Mouse (Mus musculus) midbrain, embryonic 16.5 days (tissue): Measurements from ENCODE around the gene Bbs12. TPM values are rescaled to one million over a fixed set of nuclear protein-coding genes. Genes with fewer than 3 reads are reported as not detected.
A peak's percentile ranks its signal among the peaks of the same experiment; 100 is the strongest.

Experiments
- ATAC-seq: fragments of 200-750 bp; cut with Nextera tagmentation; 2 replicates; pipeline ENCODE4 v1.8.0; 2017; ENCODE audit warnings: moderate TSS enrichment
- H3K27ac ChIP-seq: fragments of 300-500 bp; sonication (generic); 2 replicates; pipeline ENCODE4 v1.5.1; 2014; ENCODE audit warnings: mild to moderate bottlenecking, low read length, mixed read lengths
- H3K27me3 ChIP-seq: fragments of 300-500 bp; sonication (generic); 2 replicates; pipeline ENCODE4 v1.6.1; 2014; ENCODE audit warnings: low read depth, low read length, mixed read lengths; ENCODE audit not compliant: control insufficient read depth, insufficient read depth
- H3K36me3 ChIP-seq: fragments of 300-500 bp; sonication (generic); 2 replicates; pipeline ENCODE4 v1.6.1; 2014; ENCODE audit warnings: mild to moderate bottlenecking, low read length, moderate library complexity, mixed read lengths; ENCODE audit not compliant: control insufficient read depth, insufficient read depth
- H3K4me1 ChIP-seq: fragments of 300-500 bp; sonication (generic); 2 replicates; pipeline ENCODE4 v1.6.1; 2014; ENCODE audit warnings: mild to moderate bottlenecking, low read length, mixed read lengths; ENCODE audit not compliant: control insufficient read depth, insufficient read depth
- H3K4me2 ChIP-seq: fragments of 300-500 bp; sonication (generic); 2 replicates; pipeline ENCODE4 v1.6.1; 2014; ENCODE audit warnings: mild to moderate bottlenecking, low read length, mixed read lengths
- H3K4me3 ChIP-seq: fragments of 300-500 bp; sonication (generic); 2 replicates; pipeline ENCODE4 v1.5.1; 2014; ENCODE audit warnings: low read depth, mild to moderate bottlenecking, low read length, moderate library complexity, mixed read lengths
- H3K9ac ChIP-seq: fragments of 300-500 bp; sonication (generic); 2 replicates; pipeline ENCODE4 v1.6.1; 2014; ENCODE audit warnings: low read depth, low read length, mixed read lengths
- H3K9me3 ChIP-seq: fragments of 300-500 bp; sonication (generic); replicated peaks from 2 replicates; pipeline ENCODE4 v1.6.1; 2014; ENCODE audit warnings: mild to moderate bottlenecking, low read length, mixed read lengths; ENCODE audit not compliant: control insufficient read depth, poor library complexity, severe bottlenecking
- WGBS: fragments of 180-500 bp; shearing (Covaris S2); extraction: QIAGEN DNeasy Blood & Tissue Kit; methylation state at CpG from one replicate; pipeline ENCODE4 v1.1.7; 2014; 5-methylcytosine and 5-hydroxymethylcytosine counted together
- polyA plus RNA-seq: library from polyadenylated mRNA; unstranded; fragments of >200 nt; fragmentation: Nextera tagmentation; extraction: Ambion mirVana; gene quantifications from 2 replicates; pipeline ENCODE4 v1.2.1, GENCODE M21; 2015

The Bbs12 gene
- 4.1 and 4.8 TPM in 2 replicates for polyA plus RNA-seq

DNA sequence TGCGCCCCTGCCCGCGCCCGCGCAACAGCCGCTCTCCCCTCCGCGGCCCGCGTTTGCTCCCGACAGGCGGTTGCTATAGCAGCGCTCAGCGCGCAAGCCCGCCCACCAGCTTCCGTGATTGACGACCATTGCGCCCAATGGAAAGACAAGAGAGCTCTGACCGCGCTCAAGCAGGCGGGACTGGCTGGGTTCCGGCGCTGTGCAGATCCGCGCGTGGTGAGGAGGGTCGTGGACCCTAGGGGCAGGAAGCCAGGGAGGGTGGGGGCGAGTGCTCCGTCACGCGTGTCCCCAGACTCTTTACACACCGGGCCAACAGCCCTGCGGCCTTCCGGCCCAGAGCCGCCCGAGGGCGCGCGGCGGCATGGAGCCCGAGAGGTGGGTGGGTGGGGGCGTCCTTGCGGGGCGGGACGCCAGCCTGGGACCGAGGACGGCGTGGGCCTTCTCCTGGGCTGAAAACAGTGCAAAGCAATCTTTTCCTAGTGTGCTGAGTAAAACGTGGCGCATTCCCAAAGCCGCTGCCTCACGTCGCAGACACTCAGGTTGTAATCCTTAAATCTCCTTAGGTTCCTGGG, at the start of gene Bbs12, which contains the start of gene Cetn4:
Gene Bbs12 (plus strand): TSS at position 185 of the 572 bp plus-strand sequence.
Gene Cetn4 (minus strand): TSS at position 339 of the 572 bp plus-strand sequence.
- Histone ChIP-seq H3K9me3 (no peaks in the 10 kb centered on the region), H3K4me2 (peak within 1 kb of the TSS; percentile 82), H3K4me1 (peaks cover 10% of the 10 kb centered on the region), H3K9ac (peak within 1 kb of the TSS; percentile 81), H3K27ac (peak within 1 kb of the TSS; percentile 77), H3K36me3 (no peaks in the 10 kb centered on the region), H3K27me3 (no peaks in the 10 kb centered on the region), H3K4me3 (peak within 1 kb of the TSS; percentile 81)
- under 1% methylated on average over 54 of the region's 54 CpGs for WGBS
- ATAC-seq = peak; percentile 100

DNA sequence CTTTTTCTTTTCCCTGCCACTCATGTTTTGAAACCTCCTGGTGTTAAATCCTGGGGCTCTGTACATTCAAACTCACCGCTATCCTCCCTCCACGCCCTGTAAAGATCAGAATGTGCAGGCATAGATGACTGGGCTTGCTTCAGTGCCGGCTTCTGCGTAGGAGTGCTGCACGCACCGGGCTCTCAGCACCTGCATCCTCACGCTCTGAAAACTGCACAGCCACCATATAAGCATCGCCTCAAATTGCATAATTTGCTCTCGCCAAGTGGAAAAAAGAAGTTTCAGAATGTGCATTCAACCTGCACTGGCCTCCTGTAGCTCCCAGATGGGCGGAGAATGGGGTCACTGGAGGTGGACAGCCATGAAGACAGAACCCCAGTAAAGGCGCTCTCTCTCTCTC, 44.0 kb upstream of the Bbs12 start:
- Histone ChIP-seq H3K27ac (no peak overlapping the region), H3K4me3 (no peak overlapping the region), H3K9me3 (no peaks in the 10 kb centered on the region), H3K9ac (no peak overlapping the region), H3K27me3 (no peaks in the 10 kb centered on the region), H3K4me1 (no peaks in the 10 kb centered on the region), H3K36me3 (no peaks in the 10 kb centered on the region), H3K4me2 (no peak overlapping the region)
- 75% methylated on average over 11 of the region's 11 CpGs for WGBS
- ATAC-seq = no peak

DNA sequence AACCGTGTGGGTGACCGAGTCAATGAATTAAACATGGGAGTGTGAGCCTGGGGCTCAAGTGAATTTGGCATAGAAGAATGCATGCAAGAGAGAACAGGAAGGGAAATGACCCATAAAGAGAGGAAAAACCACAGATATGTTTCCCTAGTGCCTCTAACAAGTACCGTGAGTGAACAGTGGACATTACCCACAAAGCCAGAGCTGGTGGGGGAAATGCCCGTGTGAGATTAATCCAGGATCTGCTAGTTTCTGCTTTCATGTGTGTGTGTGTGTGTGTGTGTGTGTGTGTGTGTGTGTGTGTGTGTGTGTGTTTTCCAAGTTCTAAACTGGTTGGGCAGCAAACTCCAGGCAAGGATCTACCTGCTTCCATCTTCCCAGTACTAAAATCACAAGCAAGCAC, 42.4 kb upstream of the Bbs12 start:
- H3K27me3 ChIP-seq = no peaks in the 10 kb centered on the region
- H3K27ac ChIP-seq = no peak overlapping the region
- ATAC-seq = no peak
- no peaks in the 10 kb centered on the region for H3K4me1 ChIP-seq
- no peaks in the 10 kb centered on the region for H3K36me3 ChIP-seq
- no peaks in the 10 kb centered on the region for H3K9me3 ChIP-seq
- H3K9ac ChIP-seq = no peak overlapping the region
- H3K4me3 ChIP-seq = no peak overlapping the region
- no peak overlapping the region for H3K4me2 ChIP-seq
- WGBS = 88% methylated on average over 4 of the region's 4 CpGs

DNA sequence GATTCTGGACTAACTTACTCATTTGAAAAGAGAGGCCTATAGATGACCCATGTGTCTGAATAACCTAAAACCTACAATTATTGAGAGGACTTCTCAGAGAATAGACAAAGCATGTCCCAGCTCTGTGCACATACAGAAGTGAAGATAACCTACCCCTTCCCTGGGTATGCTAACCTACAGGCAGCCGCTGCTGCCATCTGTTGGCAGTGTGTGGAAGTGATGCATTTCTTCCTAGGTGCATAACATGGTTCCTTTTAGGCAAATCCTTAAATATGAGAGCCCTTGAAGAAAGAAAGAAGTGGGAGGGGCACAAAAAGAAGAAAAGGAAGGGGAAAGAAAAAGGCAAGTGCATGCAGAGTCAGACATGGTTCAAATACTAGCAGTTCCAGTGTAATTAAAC, 41.1 kb upstream of the Bbs12 start:
- Histone ChIP-seq H3K27ac (no peak overlapping the region), H3K4me2 (no peak overlapping the region), H3K36me3 (no peaks in the 10 kb centered on the region), H3K9me3 (no peaks in the 10 kb centered on the region), H3K4me3 (no peak overlapping the region), H3K27me3 (no peaks in the 10 kb centered on the region), H3K4me1 (no peaks in the 10 kb centered on the region), H3K9ac (no peak overlapping the region)
- no peak for ATAC-seq
- WGBS = 16% methylated on average over 1 of the region's 1 CpGs

DNA sequence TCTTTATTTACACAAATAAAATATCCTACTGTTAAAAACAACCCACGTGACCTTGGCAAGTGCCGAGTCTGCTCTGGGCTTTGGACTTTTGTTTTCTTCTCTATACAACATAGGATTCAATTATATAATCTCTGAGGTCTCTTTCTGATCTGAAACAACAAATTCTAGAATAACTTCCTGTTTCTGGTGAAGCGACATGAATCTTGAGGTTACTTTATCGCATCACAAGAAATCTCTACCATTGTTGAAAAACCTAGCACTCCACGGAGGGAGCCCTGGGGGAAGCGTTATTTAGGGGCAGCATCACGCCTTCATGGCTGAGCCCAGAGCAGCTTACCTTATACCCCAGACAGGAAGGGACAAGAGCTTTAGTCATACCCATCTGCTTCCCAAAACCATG, 39.3 kb upstream of the Bbs12 start:
- Histone ChIP-seq H3K4me3 (no peak overlapping the region), H3K4me1 (no peaks in the 10 kb centered on the region), H3K9me3 (no peaks in the 10 kb centered on the region), H3K9ac (no peak overlapping the region), H3K36me3 (no peaks in the 10 kb centered on the region), H3K4me2 (no peak overlapping the region), H3K27me3 (no peaks in the 10 kb centered on the region), H3K27ac (no peak overlapping the region)
- no peak for ATAC-seq
- WGBS = 90% methylated on average over 7 of the region's 7 CpGs

DNA sequence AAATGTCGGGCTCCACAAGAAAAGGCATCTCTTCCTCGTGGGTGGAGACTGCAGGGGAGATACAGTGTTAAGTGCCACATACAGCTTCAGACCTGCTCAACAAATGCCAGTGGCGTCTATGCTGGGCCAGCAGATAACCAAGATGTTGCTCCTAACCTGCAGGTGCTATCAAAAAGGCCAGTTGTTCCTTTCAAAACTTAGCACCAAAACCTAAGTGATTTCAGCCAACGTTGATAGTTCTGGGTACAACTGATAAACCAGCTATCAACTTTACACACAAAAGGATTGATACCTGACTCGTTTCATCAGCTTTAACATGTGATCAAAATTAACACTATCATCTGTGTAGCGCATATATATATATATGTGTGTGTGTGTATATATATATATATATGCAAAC, 37.7 kb upstream of the Bbs12 start:
- no peaks in the 10 kb centered on the region for H3K36me3 ChIP-seq
- H3K27me3 ChIP-seq = no peaks in the 10 kb centered on the region
- ATAC-seq = no peak
- no peak overlapping the region for H3K4me2 ChIP-seq
- H3K27ac ChIP-seq = no peak overlapping the region
- H3K9me3 ChIP-seq = no peaks in the 10 kb centered on the region
- H3K9ac ChIP-seq = no peak overlapping the region
- H3K4me1 ChIP-seq = no peaks in the 10 kb centered on the region
- 84% methylated on average over 6 of the region's 6 CpGs for WGBS
- H3K4me3 ChIP-seq = no peak overlapping the region

DNA sequence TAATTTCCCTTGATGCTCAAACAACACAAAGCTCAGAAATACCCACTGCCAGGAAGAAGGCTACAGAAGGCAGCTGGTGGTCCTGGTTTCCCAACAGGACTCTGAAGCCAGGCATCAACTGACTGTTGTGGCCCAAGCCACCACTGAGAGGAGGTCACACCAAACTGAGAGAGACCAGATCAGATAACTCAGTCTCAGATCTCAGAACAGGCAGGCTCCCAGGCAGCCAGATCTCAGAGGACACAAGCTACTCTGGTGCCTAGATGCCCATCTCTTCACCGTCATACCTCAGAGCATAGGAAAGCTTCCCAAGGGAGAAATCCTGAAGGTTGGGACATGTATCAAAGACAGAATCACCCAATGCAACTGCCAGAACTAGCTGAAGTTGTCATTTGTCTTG, 32.1 kb upstream of the Bbs12 start:
- WGBS = 95% methylated on average over 1 of the region's 1 CpGs
- H3K27ac ChIP-seq = no peak overlapping the region
- no peak overlapping the region for H3K4me3 ChIP-seq
- no peaks in the 10 kb centered on the region for H3K9me3 ChIP-seq
- H3K36me3 ChIP-seq = no peaks in the 10 kb centered on the region
- H3K4me1 ChIP-seq = no peaks in the 10 kb centered on the region
- H3K27me3 ChIP-seq = no peaks in the 10 kb centered on the region
- no peak overlapping the region for H3K4me2 ChIP-seq
- no peak overlapping the region for H3K9ac ChIP-seq
- ATAC-seq = no peak

DNA sequence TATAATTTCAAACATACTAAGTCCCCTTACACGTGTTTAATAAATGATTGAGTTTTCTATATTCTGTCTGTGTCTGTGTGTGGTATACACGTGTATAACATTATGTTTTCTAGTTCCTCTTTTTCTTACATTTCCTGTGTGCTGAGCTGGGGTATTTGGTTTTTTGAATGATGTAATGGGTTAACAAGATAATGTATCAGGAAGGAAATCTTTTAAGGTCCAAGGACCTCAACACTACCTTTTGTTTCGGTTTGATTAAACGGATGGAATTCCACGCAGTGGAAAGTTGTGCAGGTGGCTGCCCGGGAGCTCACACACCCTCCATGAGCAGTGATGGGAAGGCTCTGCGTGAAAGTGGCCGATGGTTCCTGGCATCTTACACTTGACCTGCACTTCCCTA, 31.5 kb upstream of the Bbs12 start:
- WGBS = 81% methylated on average over 8 of the region's 8 CpGs
- no peak for ATAC-seq
- Histone ChIP-seq H3K36me3 (no peaks in the 10 kb centered on the region), H3K9me3 (no peaks in the 10 kb centered on the region), H3K4me1 (no peaks in the 10 kb centered on the region), H3K27me3 (no peaks in the 10 kb centered on the region), H3K9ac (no peak overlapping the region), H3K27ac (no peak overlapping the region), H3K4me3 (no peak overlapping the region), H3K4me2 (no peak overlapping the region)

DNA sequence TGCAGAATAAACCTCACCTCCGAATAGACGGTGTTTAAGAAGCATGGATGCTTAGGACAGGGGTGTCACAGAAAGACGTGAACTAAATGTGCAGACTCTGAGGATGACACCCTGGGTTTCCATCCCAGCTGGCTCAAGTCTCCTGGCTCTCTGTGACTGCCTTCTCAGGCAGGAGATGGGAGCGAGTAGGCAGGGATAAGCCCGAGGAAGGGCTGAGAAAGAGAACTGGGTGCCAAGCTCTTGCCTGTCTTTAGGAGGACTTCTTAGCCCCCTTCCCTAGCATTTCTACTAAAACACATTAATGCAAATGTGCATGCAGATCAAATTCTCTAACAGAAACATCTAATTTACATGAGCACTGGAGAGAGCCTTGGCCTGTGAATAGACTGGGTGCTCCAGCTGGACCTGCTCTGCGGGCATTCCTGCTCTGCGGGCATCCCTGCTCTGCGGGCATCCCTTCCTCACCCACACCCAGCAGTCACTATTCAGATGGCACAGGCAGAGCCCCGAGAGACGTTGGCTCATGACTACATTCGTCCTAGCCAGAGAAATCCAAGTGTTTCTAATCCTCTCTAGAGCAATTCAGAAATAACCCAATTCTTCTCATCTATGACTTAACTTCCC, 29.9 kb upstream of the Bbs12 start:
- no peaks in the 10 kb centered on the region for H3K36me3 ChIP-seq
- H3K9me3 ChIP-seq = no peaks in the 10 kb centered on the region
- no peak overlapping the region for H3K9ac ChIP-seq
- no peaks in the 10 kb centered on the region for H3K4me1 ChIP-seq
- ATAC-seq = no peak
- H3K4me3 ChIP-seq = no peak overlapping the region
- H3K27ac ChIP-seq = no peak overlapping the region
- H3K4me2 ChIP-seq = no peak overlapping the region
- H3K27me3 ChIP-seq = no peaks in the 10 kb centered on the region
- 75% methylated on average over 11 of the region's 11 CpGs for WGBS
